Mouse (Mus musculus) heart, adult 10 weeks (tissue): ENCODE results near the gene Mbnl2. TPM values are rescaled to one million over a fixed set of nuclear protein-coding genes. Genes with fewer than 3 reads are reported as not detected.

Source experiments
- polyA plus RNA-seq: library from polyadenylated mRNA; stranded (reverse); fragments of 350-450 nt; fragmentation: Illumina TruSeq; extraction: RNeasy Lipid Tissue Mini Kit (QIAGEN cat#74804); gene quantifications from one replicate; pipeline ENCODE4 v1.2.3, GENCODE M21; 2014; ENCODE audit warnings: low read depth, low replicate concordance

The Mbnl2 gene
- polyA plus RNA-seq = 171 TPM

DNA sequence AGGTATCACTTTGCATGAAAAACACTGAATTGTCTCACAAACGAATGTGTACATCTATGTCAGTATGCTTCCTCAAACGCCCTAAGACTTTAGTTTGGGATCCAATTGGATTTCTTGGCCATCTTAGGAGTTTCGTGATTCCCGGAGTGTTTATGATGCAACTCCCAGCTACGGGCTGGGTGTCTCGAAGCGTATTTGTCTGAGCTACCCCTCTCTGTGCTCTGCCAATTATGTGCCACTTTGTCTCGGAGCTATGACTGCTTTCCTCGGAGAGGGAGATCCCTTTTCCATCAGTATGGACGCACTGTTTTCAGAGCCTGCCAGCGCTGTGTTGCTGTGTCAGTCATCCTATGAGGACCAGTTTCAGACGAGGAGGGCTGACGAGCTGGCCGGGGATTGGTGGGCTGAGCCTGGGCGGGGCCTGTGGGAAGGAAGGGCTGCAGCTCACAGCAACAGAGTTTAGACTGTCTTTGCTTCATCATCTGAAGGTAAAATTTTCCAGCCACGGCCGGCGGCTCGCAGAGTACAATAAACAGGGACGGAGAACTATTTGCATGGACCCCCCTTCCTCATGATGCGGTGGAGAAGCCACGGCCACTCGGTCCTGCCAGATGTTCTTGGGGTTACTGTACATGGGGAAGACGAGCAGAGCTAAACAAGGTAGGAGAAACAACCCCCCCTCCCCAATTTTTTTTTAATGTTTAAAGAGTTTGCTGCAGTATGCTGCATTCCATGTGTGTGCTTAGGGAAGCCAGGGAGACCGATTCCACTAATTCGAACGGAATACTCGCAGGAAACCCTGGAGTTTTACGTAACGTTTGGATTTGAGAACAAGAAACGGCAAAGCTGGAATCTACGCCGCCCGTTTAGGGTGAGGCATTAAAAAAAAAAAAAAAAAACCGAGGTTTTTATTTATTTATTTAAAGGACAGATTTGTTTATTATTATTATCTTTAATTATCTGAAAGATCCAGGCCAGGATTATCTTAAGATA is at the start of gene Mbnl2:
Mbnl2 (plus strand) TSS at position 424 of the 993 bp plus-strand sequence.

DNA sequence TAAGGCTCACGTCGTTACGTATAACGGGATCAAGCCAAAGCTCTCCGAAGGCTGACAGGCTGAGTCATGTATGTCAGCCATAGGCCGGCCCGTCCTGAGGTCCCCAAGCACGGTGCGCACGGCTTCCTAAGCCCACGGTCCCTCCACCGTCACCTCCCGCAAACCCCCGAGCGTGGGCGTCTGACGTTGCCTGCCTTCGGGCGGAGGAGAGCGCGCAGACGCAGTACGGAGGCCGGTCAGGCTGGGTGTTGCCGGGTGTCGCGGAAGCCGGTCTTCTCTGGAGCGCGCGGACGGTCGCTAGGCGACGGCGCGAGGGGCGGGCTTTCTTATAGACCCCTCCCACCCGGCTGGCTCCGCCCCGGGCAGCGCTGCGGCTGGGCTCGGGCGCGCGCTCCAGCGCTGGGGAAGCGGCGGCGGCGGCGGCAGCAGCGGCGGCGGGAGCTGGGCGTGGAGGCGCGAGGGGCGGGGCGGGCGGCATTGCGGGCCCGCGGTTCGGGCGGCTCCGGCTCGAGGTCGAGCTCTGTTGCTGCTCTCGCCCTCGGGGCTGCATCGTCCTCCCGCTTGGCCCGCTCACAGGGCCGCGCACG is 202.6 kb downstream of the Mbnl2 start, which contains the start of gene Rap2a:
Rap2a (plus strand) TSS at position 463 of the 587 bp plus-strand sequence.

Other genes with a start within 250 kb of the Mbnl2 start
- not detected for gene Oxgr1, start 233.2 kb upstream of the Mbnl2 start, polyA plus RNA-seq
- 11.1 TPM for gene Rap2a, start 202.8 kb downstream of the Mbnl2 start, polyA plus RNA-seq